In genomic region chr9:62366478-62367458, GRCm38 (mm10) we compare ENCODE assay signal across 8 mouse cellular contexts. TPM values are rescaled to one million over a fixed set of nuclear protein-coding genes. Genes with fewer than 3 reads are reported as not detected.
A peak's percentile ranks its signal among the peaks of the same experiment; 100 is the strongest.
DNase-seq lines count a peak whose midpoint lies in the region; ATAC-seq and TF ChIP-seq lines count a peak whose summit lies in the region.

No protein-coding gene starts in this region.

- no peak for TF ChIP-seq CTCF in liver, adult 2 months (IDR thresholded peaks at IDR 0.05; ENCODE audit: low read depth, low read length)
- no peak for TF ChIP-seq CTCF in bone marrow macrophage, adult 2 months (IDR thresholded peaks at IDR 0.05; ENCODE audit: low read depth, low read length)

- DNase-seq in liver, adult 2 months (ENCODE audit: extremely low read depth, low read depth, low spot score), result no peak
- DNase-seq in liver, result no peak
- DNase-seq in natural killer cell, adult 2 months (ENCODE audit: low spot score in 2 of 2), result peak; percentile 23 to 38
- no peak for DNase-seq in frontal cortex, postnatal 14 days (ENCODE audit: low spot score in 2 of 2)
- DNase-seq in frontal cortex, postnatal 25 days (ENCODE audit: low spot score in 2 of 2), result no peak

- 23% methylated on average over 23 of the region's 23 CpGs for WGBS in liver, adult 2 months
- 60% methylated on average over 23 of the region's 23 CpGs for WGBS in hindbrain, embryonic 12.5 days

- H3K4me3 ChIP-seq in liver, adult 2 months (ENCODE audit: insufficient read depth, low read depth, low read length), result no peak overlapping the region
- H3K4me3 ChIP-seq in bone marrow macrophage, adult 2 months (ENCODE audit: insufficient read depth, low read length), result no peak overlapping the region
- no peak overlapping the region for H3K4me3 ChIP-seq in hindbrain, embryonic 12.5 days

- peaks cover 38% of the 10 kb centered on the region for H3K79me2 ChIP-seq in liver, adult 2 months (ENCODE audit: control insufficient read depth, insufficient read depth, low read length)

- no peaks in the 10 kb centered on the region for H3K36me3 ChIP-seq in liver, adult 2 months (ENCODE audit: control insufficient read depth, insufficient read depth, low read length)
- H3K36me3 ChIP-seq in hindbrain, embryonic 12.5 days, result no peaks in the 10 kb centered on the region

- peak overlapping the region; percentile 56 for H3K9ac ChIP-seq in liver, adult 2 months (ENCODE audit: low read depth, low read length)
- H3K9ac ChIP-seq in hindbrain, embryonic 12.5 days, result 0 out of 2 replicates have a peak overlapping the region, but pooled peaks have one; percentile 6

- H3K27me3 ChIP-seq in liver, adult 2 months (ENCODE audit: control insufficient read depth, insufficient read depth, low read length), result no peaks in the 10 kb centered on the region
- H3K27me3 ChIP-seq in hindbrain, embryonic 12.5 days, result no peaks in the 10 kb centered on the region

- no peak for ATAC-seq in hindbrain, embryonic 12.5 days (ENCODE audit: low FRiP score)
- ATAC-seq in cerebellum, adult (ENCODE audit: insufficient number of reproducible peaks, low FRiP score, low TSS enrichment), result no peak

- H3K4me2 ChIP-seq in hindbrain, embryonic 12.5 days (replicated peaks), result no peak overlapping the region

- TF ChIP-seq POLR2A in liver, adult 2 months (IDR thresholded peaks at IDR 0.05; ENCODE audit: extremely low read depth, insufficient read depth, low read length), result no peak
- TF ChIP-seq POLR2A in bone marrow macrophage, adult 2 months (IDR thresholded peaks at IDR 0.05; ENCODE audit: borderline replicate concordance, low read depth, low read length), result no peak

- no peaks in the 10 kb centered on the region for H3K9me3 ChIP-seq in hindbrain, embryonic 12.5 days (replicated peaks)

- H3K27ac ChIP-seq in liver, adult 2 months (replicated peaks; ENCODE audit: insufficient read depth, low read depth, low read length), result peak overlapping the region; percentile 99
- peak overlapping the region; percentile 43; the same call in 1 of the 2 replicates for H3K27ac ChIP-seq in bone marrow macrophage, adult 2 months (ENCODE audit: insufficient read depth, low read depth, low read length)
- H3K27ac ChIP-seq in hindbrain, embryonic 12.5 days, result peak overlapping the region; percentile 5; the same call in 1 of the 2 replicates

- peaks cover 60% of the 10 kb centered on the region for H3K4me1 ChIP-seq in liver, adult 2 months (ENCODE audit: control insufficient read depth, insufficient read depth, low read length)
- peaks cover 66% of the 10 kb centered on the region for H3K4me1 ChIP-seq in bone marrow macrophage, adult 2 months (ENCODE audit: control insufficient read depth, insufficient read depth, low read length)
- H3K4me1 ChIP-seq in hindbrain, embryonic 12.5 days, result peaks cover 93% of the 10 kb centered on the region

RNA-seq across cellular contexts. Expression of gene Anp32a, which starts 25.7 kb away (rescaled TPM):
- 78.8 and 96.2 TPM in 2 replicates for total RNA-seq in liver, adult 2 months (2014; rRNA removed)
- polyA plus RNA-seq in liver, adult 2 months (2012; rRNA removed), result 27.3 and 32.2 TPM in 2 replicates
- 351 and 354 TPM in 2 replicates for polyA plus RNA-seq in bone marrow macrophage, adult 2 months (2012; ENCODE audit: insufficient read depth, insufficient read length, missing spikeins)
- 166 and 171 TPM in 2 replicates for polyA plus RNA-seq in hindbrain, embryonic 12.5 days (2016; fragmentation: Nextera tagmentation; extraction: Ambion mirVana)

Comparison
In these comparisons a context has a peak if more than half of its experiments do, and no peak if none do; other contexts are left out.
1. DNase-seq: peak in natural killer cell, adult 2 months (2 of 2); none in liver, adult 2 months (single experiment), liver (single experiment), frontal cortex, postnatal 14 days (0 of 2) and frontal cortex, postnatal 25 days (0 of 2).
2. H3K27ac ChIP-seq: peak in every context shown above with its lines; median percentile 99 in liver, adult 2 months; 43 in bone marrow macrophage, adult 2 months; 5 in hindbrain, embryonic 12.5 days.